Mouse (Mus musculus) MEL (cell line): Measurements from ENCODE around the gene Socs7.

Source experiments
- BHLHE40 ChIP-seq: IDR thresholded peaks from 2 replicates; pipeline ENCODE4 v1.6.1; 2012; ENCODE audit warnings: low read depth, mild to moderate bottlenecking, inconsistent platforms, low read length, improper control_type of control experiment, borderline replicate concordance
- CTCF ChIP-seq, 3 experiments: IDR thresholded peaks in 2 of 3; conservative IDR thresholded peaks in 1 of 3; 2 replicates each; pipeline ENCODE4 v1.5.1; 2011 to 2012; ENCODE audit warnings: low read length in 3 of 3, low read depth in 2 of 3, mild to moderate bottlenecking in 2 of 3, improper control_type of control experiment in 1 of 3, inconsistent platforms in 1 of 3, mixed read lengths in 1 of 3, moderate library complexity in 1 of 3; ENCODE audit not compliant: control insufficient read depth in 1 of 3, insufficient read depth in 1 of 3, poor library complexity in 1 of 3, severe bottlenecking in 1 of 3
- E2F4 ChIP-seq: IDR thresholded peaks from 2 replicates; pipeline ENCODE4 v1.6.1; 2011; ENCODE audit warnings: low read depth, low read length, improper control_type of control experiment, borderline replicate concordance
- ELF1 ChIP-seq: IDR thresholded peaks from 2 replicates; pipeline ENCODE4 v1.6.1; 2014; ENCODE audit warnings: low read depth, mild to moderate bottlenecking, inconsistent platforms, low read length, improper control_type of control experiment, moderate library complexity
- POLR2A ChIP-seq, 2 experiments: IDR thresholded peaks; 2 replicates each; pipeline ENCODE4 v1.6.1; 2011 to 2012; ENCODE audit warnings: low read length in 2 of 2, mild to moderate bottlenecking in 2 of 2, control low read depth in 1 of 2, improper control_type of control experiment in 1 of 2, low read depth in 1 of 2, moderate library complexity in 1 of 2; ENCODE audit not compliant: control insufficient read depth in 1 of 2, insufficient read depth in 1 of 2, poor library complexity in 1 of 2
- SMC3 ChIP-seq: IDR thresholded peaks from 2 replicates; pipeline ENCODE4 v1.6.1; 2011; ENCODE audit warnings: low read depth, low read length, improper control_type of control experiment
- TCF12 ChIP-seq: IDR thresholded peaks from 2 replicates; pipeline ENCODE4 v1.6.1; 2014; ENCODE audit warnings: low read depth, mild to moderate bottlenecking, inconsistent platforms, low read length, improper control_type of control experiment, moderate library complexity
- UBTF ChIP-seq: IDR thresholded peaks from 2 replicates; pipeline ENCODE4 v1.6.1; 2012; ENCODE audit warnings: low read depth, mild to moderate bottlenecking, inconsistent platforms, low read length, improper control_type of control experiment, moderate library complexity, borderline replicate concordance; ENCODE audit not compliant: insufficient read depth
- ZNF384 ChIP-seq: IDR thresholded peaks from 2 replicates; pipeline ENCODE4 v1.6.1; 2012; ENCODE audit warnings: low read depth, mild to moderate bottlenecking, inconsistent platforms, low read length, improper control_type of control experiment

DNA sequence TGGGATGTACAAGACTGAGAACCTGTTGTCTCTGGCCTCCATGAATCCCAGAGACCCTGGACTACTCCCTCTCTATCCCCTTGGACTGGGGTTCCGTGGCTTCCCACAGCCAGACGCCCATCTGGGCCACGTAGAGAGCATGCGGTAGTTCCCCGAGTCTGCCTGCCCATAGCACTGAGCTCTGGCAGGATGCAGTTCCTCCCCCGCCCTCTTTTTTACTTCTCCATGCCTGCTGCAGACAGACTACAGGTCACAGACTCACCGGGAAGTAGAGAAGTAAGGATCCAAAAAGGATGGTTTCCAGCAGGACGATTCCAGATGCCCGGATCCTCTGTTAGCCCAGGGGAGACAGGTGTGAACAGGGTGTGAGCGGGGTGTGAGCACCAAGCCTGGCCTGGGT lies 16.9 kb upstream of the Socs7 start:
- TF ChIP-seq BHLHE40: no peak
- TF ChIP-seq CTCF (IDR thresholded peaks at IDR 0.05 in 2 of 3, conservative IDR thresholded peaks at IDR 0.05 in 1 of 3; ENCODE audit: control insufficient read depth in 1 of 3, insufficient read depth in 1 of 3, low read depth in 2 of 3, low read length in 3 of 3, poor library complexity in 1 of 3, severe bottlenecking in 1 of 3): no peak
- TF ChIP-seq TCF12: no peak
- TF ChIP-seq POLR2A (IDR thresholded peaks at IDR 0.05; ENCODE audit: control insufficient read depth in 1 of 2, insufficient read depth in 1 of 2, low read depth in 1 of 2, low read length in 2 of 2, poor library complexity in 1 of 2): no peak
- TF ChIP-seq E2F4: no peak
- no peak for TF ChIP-seq UBTF
- TF ChIP-seq ZNF384: no peak
- TF ChIP-seq ELF1: no peak
- TF ChIP-seq SMC3: no peak
